Mouse (Mus musculus) fat pad, adult 2 months (tissue): Measurements from ENCODE around the gene Fpgs.

Experiments used
- DNase-seq: peaks from one replicate; pipeline ENCODE4 v3.0.0-alpha.2; 2011; ENCODE audit warnings: low read depth, low spot score; ENCODE audit errors: extremely low read depth

Fpgs gene

DNA sequence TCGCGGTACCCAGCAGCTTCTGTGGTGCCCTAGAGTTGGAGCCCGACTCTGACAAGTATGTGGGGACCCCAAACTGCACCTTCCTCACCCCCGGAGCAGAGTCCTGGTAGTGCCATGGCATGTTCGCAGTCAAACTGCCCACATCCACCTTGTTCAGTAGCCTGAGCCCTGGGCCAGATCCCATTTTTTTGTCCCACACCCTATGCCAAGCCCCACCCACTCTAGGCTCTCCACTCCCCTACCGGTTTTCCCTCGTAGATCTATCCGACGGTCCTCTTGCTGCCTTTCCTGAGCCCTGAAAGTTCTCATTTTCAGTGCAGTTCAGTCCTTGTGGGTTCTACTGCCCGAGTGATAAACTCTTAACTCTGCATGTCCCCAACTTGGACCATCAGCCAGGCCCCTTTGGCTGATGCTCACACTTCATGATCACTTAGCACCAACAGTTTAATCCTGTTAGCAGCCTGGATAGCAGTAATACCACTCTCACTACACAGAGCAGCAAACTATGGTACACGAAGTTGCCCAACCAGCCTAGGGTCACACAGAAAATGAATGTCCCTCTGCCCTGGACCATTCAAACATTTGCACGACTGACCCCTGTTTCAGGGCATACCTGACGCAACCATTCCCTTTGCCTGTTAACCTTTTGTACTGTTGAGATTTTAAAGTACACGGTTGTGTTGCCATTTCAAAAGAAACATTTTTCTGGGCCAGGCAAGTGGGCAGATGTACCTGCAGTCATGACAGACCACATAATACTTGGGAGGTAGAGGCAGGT, 2.8 kb downstream of the Fpgs start:
- DNase-seq: no peak

DNA sequence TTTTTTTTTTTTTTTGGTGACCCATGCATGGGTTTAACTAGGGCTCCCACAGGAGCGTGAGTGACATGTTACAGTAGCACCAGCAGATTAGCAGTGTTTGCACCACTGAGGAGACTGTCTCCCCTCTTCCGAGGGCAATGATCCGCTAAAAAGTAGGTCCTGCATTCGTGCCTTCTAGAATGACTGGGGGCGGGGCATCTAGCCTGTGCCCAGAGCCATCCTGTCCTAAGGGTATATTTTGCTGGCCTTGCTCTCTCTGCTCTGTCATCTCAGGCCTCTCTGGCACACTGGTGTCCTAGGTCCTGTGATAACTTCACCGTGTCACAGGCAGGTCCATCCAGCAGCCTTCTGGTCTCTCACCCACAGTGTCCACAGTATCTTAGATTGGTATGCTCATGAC, 4.3 kb downstream of the Fpgs start:
- no peak for DNase-seq

DNA sequence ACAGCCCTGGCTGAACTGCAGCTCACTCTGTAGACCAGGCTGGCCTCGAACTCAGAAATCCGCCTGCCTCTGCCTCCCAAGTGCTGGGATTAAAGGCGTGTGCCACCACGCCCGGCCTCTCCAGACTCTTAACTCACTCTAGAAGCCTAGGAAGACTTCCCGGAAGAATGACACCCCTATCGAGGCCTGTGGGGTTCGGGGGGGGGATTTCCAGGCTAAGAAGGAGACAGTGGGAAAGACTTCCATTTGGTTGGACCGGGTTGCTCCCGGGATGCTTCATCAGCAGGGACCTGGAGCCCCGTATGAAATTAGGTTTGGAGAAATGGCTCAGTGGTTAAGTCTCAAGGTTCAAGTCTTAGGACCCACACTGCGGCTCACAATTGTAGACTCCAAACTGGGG, 9.3 kb downstream of the Fpgs start:
- DNase-seq: no peak

DNA sequence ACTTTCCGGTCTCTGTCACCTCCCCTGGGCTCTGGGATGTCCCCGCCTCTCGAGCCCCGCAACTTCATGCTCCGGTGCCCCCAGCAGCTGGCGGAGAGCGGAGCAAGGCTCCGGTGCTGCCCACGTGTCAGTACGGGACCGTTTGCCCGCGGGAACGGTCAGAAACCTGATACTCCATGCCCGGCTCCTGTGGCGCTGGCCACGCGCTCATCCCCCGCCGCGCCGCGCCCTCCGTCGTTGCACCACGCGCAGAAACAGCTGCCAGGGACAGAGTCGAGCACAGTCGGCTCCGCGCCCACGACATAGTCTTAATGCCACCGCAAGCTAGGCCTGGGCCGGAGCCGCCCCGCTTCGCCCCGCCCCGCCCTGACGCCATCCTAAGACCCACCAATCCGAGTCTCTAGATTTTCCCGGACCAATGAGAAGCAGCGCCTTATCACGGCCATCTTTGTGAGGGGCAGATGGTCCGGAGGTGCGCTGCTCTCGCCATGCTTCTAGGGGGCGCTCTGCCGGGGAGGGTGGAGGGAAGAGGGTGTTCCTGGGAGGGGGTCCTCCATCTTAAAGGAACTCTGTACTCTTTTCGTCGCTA, 10.0 kb downstream of the Fpgs start:
- DNase-seq: no peak

DNA sequence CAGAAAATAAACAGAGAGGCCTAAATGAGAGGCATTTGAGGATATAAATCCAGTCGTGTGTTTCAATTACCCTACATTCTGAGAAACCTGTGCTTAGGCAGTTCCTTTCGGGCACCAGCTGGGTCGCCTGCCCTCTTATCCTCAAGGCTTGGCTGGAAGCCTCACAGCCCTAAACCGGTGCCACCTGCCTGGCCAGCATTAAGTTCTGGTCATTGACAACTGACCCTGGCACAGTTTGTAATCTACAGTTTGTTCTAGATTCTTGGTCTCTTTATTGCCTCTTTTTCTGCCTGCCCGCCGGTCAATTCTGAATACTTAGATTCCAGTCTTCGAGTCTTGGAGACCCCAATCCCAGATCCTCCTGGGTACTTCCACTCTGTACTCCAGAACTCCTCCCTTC, 10.7 kb downstream of the Fpgs start:
- DNase-seq: no peak

DNA sequence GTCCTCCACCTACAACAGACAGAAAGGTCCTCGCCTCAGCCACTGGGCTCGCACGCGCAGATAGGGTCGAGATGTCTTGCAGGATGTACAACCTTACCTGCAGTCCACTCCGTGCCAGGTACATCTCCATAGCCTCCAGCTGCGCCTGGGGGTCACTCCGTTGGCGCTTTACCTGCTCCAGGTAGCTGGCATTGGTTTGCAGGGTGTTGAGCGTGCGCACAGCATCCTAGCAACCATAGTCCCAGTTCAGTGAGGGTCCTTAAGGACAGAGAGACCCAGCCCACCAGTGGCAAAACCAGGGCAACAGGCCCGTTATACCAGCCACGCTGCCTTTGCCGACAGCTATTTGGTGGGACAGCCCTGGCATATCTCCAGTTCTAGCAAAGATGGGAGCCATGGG, 11.4 kb downstream of the Fpgs start:
- DNase-seq: no peak

DNA sequence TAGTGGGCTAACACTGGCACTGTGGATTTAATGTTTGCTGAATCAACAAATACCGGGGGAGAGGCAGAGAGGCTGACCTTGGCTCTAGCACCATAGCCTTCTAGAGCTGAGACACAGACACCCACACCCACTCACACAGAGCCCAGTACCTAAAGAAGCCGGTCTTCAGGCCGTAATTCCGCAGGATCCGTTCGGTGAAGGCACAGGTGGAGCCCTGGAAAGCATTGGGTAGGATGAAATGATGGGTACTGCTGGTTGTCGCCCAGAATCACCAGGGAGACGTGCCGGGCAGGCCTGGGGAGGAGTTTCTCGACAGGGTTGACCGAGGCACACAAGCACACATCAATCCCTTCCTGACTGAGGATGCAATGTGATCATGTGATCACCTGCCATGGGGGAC, 12.9 kb downstream of the Fpgs start:
- DNase-seq: no peak

DNA sequence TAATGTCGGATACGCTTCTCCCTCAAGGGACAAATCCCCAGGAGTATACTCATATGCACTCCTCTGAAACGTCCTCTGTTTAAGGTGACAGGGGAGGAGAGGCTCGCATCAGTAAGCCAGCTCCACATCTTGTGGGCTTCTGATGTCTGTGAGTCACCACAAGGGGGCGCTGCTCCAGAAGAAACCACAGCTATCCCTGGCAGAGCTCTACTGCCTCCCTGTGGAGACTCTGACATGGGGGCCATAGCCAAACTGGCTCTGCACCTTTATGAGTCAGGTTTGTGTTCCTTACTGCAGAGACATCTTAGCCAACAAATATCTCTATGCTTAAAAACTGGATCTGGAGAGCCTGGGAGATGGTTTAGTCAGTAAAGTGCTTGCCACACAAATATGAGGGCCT, 14.5 kb downstream of the Fpgs start:
- no peak for DNase-seq

DNA sequence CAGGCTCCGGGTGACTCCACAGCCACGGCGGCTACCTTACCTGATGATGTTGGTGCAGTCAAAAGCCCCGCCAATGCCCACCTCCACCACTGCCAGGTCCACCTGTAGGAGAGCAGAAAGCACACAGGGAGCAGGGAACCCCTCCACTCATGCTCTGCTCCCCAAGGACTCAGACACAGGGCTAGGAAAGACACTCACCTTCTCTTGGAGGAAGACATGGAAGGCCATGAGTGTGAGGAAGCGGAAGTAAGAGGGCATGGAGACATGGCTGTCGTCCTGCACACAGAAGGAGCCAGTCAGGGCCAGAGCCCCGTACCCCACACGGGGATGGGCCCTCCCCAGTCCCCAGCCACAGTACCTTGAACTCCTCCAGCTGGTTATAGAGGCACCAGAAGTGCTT, 16.4 kb downstream of the Fpgs start:
- DNase-seq: no peak

DNA sequence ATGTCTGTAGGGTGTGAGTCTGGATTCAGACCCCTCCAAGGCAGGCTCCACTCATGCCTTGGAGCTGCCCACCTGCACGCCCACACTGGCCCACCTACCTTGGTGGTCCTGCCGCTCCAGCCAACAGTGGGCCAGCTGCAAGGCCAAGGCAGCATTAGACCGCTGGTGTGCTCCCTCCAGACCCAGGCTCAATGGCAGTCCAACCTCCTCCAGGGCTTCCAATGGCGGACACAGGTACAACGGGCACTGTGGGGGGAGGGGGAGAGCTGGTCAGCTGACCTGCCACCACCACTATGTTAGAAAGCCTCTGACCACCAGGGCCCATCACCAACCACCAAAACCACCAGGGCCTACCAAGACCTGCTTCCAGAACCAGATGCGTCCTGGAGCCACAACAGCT, 17.3 kb downstream of the Fpgs start:
- no peak for DNase-seq

DNA sequence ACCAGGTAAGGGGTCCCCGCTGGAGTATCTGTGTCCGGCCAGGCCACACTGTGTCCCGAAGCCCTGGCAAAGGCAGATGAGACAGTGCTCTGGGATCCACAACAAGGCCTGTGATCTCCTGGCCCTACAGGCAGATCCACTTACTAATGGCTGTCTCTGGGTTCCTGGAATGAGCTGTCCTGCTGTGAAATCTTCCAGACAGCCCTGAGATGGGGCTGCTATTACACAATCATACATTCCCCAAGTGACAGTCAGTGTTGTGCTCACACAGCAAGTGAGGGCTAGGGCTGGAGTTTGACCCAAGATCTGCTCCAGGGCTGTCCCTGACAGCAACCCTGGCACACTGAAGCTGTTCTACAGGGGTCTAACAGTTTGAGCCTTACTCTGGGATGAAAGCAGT, 18.1 kb downstream of the Fpgs start:
- DNase-seq: no peak

DNA sequence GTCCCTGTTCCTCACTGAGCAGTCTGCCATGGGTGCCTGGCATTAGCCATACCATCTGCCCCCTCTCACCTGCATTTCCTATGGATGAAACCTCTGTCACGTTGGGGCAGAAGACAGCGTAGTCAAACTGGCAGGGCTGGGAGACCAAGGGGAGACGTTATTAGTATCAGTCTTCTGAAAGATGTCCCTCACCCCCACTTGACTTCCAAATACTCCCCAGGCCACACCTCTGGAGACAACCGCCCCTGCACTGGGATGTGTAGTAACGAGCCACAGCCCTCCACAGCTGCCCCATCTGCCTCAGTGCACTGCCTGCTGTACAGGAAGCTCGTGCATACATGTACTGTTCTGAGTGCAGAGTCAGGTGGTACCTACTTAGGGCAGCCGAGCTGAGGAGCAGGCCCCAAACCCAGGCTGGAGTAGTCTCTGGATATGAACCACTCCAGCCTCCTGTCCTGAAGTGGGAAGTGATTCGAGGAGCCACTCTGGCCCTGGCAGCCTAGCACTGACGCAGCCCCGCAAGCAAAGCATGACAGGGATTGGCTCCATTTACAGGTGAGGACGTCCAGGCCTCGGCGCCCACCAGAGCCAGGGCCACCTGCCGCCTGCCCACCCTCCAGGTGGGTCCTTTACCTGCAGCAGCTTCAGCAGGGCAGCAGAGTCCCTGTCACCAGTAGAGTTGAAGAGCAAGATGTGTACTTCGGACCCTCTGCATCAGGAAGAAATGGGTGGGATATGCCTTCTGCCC, 19.1 kb downstream of the Fpgs start:
- no peak for DNase-seq

DNA sequence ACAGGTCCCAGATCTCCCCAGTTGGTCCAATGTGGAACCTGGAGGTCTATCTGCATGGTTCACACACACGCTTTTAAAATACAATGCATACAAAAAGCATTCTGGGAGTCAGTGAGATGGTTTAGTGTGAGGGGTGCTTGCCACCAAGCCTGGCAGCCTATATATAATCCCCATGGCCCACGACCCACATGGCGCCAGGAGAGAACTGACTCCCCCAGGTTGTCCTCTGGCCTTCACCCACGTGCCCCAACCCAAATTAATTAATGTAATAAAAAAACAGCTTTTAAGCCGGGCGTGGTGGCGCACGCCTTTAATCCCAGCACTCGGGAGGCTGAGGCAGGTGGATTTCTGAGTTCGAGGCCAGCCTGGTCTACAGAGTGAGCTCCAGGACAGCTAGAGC, 20.2 kb downstream of the Fpgs start:
- DNase-seq: no peak

DNA sequence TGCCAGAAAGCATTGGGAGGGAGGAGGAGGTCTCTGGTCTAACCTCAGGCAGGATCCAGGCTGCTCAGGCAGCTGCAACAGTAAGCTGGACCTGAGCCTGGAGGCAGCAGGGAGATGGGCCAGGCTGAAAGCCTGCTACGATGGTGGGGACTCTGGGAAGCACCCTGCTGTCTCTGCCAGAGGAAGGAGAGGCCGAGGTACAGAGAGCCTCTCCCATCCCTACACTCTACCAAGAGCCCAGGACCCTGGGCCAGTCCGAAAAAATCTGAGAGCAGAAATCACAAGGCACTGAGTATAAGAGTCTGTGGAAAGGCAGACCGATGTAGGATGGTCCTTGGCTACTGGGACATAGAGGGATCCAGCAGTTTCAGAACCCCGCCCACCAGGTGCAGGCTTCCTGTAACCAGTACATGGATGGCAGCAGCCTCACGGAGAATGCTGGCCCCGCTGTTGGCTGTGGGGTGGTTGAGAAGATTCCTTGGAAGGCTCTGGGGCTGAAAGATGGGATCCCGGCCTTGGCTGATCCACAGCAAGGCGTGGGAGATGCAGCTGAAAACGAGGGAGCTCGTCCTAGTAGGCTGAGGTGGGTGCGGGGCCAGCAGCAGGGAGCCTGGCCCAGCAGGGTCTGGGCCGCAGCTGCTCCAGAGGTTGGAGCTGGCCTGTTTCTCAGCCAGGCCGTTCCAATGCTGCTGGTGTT, 21.1 kb downstream of the Fpgs start:
- no peak for DNase-seq

DNA sequence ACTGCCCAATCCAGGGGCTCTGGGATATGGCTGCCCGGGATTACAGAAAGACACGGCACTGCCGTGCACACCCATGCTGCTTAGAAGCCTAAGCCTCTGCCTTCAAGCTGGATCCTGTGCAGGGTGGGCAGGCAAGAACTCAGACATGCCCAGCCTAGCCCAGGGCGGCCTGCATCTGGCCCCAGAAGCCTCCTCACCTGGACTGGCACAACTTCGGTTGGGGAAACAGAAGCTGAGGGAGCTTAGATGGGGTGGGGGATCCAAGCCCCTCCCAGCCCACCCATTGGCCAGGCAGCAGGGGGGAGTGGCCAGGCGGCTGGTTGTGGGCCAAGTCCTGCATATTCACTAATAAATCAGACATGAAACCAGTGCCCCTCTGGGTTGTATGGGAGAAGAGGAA, 22.2 kb downstream of the Fpgs start:
- DNase-seq: no peak

DNA sequence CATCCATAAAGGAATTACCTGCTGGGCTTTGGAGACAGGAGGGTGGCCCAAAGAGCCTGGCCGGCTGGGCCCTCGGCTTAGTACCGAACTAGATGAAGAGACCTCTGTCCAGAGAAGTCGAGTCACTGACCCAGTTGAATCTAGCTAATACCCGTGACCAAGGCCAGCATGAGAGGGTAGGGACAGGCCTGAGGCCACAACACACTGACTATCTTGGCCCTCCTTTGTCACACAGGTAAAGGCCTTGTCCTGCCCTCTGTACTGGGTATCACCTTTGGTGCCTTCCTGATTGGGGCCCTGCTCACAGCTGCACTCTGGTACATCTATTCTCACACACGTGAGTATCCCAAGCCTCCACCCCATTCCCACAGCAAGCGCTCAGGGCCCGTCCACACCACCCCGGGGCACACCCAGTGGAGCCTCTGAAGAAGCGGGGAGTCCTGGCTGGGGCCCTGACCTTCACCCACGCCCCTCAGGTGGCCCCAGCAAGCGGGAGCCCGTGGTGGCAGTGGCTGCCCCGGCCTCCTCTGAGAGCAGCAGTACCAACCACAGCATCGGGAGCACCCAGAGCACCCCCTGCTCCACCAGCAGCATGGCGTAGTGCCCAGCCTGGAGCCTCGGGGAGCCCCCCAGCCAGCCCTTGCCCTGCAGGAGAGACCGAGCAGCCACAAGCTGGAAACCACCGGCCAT, 22.8 kb downstream of the Fpgs start:
- no peak for DNase-seq

DNA sequence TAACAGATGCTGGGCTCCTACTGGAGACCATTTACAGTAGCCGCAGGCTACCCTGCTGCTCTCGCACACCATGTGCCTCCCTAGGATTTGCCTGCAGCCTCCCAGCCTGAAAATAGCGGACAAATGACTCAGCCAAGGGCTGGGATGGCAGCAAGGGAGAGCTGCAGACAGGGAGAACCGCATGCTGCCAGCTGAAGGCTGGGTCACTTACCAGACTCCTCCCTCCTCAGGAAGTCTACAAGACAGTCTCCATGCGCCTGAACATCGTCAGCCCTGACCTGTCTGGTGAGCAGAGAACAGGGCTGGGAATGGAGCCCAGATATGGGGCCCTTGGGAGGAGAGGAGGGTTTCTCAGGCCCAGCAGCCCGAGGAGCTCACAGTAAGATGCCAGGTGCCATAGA, 23.9 kb downstream of the Fpgs start:
- DNase-seq: no peak

DNA sequence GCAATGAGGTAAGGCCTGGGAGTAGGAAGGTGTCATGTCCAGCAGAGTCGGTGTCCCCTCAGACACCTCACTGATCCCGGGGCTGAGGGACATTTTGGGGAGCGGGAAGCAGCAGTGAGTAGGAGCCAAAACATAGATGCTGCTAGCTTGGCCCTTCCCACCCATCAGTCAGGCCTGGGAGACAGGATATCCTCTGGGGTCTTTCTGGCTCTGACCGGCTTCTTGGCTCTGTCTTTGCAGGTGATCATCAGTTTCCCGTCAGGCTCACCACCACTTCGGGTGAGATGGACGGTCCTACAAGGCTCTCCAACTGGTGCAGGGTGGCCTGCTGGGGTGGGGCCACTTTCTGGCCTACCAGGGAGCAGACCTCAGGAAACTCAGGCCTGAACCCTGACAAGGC, 26.3 kb downstream of the Fpgs start:
- no peak for DNase-seq

DNA sequence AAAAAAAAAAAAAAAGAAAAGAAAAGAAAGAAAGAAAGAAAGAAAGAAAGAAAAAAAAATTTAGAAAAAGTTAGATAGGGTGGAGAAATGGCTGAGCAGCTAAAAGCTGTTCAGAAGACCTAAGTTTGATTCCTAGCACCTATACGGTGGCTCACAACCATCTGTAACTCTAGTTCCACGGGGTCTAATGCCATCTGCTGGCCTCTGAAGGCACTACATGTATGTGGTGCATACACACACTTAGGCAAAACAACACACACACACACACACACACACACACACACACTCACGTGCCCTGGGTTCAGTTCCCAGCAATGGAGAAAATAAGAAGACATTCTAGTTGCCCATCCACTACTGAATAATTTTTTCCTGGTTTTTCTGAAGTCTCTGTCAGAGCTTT, 27.1 kb downstream of the Fpgs start:
- DNase-seq: no peak

DNA sequence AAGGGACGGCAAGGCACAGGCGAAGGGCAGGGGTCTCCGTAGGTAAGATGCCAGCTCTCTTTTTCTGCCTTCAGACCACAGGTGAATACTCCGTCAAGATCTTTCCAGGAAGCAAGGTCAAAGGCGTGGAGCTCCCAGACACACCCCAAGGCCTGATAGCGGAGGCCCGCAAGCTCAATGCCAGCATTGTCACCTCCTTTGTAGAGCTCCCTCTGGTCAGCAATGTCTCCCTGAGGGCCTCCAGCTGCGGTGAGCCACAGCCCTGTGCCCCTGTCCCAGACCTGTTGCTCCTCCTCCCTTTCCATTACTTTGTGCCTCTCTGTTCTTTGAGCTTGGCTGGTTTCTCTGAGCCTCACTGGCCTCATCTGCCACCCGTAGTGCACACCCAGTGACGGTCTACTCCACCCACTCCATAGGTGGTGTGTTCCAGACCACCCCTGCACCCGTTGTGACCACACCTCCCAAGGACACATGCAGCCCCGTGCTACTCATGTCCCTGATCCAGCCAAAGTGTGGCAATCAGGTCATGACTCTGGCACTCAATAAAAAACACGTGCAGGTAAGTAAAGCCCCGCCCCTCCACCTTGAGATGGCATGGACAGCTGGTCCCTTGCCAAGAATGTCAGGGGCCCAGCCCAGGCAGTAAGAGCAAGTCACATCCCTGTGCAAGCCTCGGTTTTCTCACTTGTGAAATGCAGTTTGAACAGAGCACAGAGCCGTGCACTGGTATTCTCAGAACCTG, 30.6 kb downstream of the Fpgs start:
- no peak for DNase-seq
